Mouse (Mus musculus): Measurements from ENCODE around the gene Reep6. TPM values are rescaled to one million over a fixed set of nuclear protein-coding genes. Genes with fewer than 3 reads are reported as not detected.

Gene Reep6
- polyA plus RNA-seq, 1 experiment from 2014 or later, result 7.0 TPM

- peak; percentile 99 for DNase-seq (ENCODE audit: low spot score)
- ATAC-seq (replicated peaks; ENCODE audit: low FRiP score), result peak; percentile 80
- Histone ChIP-seq H3K27ac (ENCODE audit: low read depth, low read length) (peak within 1 kb of the TSS; percentile 86), H3K9me3 (ENCODE audit: control insufficient read depth, low read length) (no peaks in the 10 kb centered on the region), H3K4me1 (replicated peaks; ENCODE audit: control insufficient read depth, insufficient read depth, low read length) (peaks cover 21% of the 10 kb centered on the region), H3K27me3 (ENCODE audit: control insufficient read depth, insufficient read depth, low read length) (0 out of 2 replicates have a peak, but pooled peaks cover under 1% of the 10 kb centered on the region), H3K36me3 (ENCODE audit: control insufficient read depth, insufficient read depth, low read length) (peaks cover 11% of the 10 kb centered on the region), H3K4me3 (ENCODE audit: low read depth, low read length) (peak within 1 kb of the TSS; percentile 95), H3K9ac (ENCODE audit: low read length) (peak within 1 kb of the TSS; percentile 99), H3K4me2 (ENCODE audit: low read depth, low read length, severe bottlenecking) (peak within 1 kb of the TSS; percentile 100)
- WGBS, result under 1% methylated on average over 72 of the region's 72 CpGs
These were observed 37.3 kb upstream of the Reep6 start, which contains the start of gene Rps15 for GRCm38 (mm10) chr10:80292251-80293146. Gene Rps15 (plus strand): TSS chr10:80292453.

- no peaks in the 10 kb centered on the region for H3K9me3 ChIP-seq (ENCODE audit: control insufficient read depth, low read length)
- H3K4me3 ChIP-seq (ENCODE audit: low read depth, low read length), result peak overlapping the region; percentile 95
- no peak for DNase-seq (ENCODE audit: low spot score)
- peak overlapping the region; percentile 86; the same call in 1 of the 2 replicates for H3K27ac ChIP-seq (ENCODE audit: low read depth, low read length)
- ATAC-seq (replicated peaks; ENCODE audit: low FRiP score), result no peak
- H3K4me1 ChIP-seq (replicated peaks; ENCODE audit: control insufficient read depth, insufficient read depth, low read length), result peaks cover 26% of the 10 kb centered on the region
- 23% methylated on average over 13 of the region's 14 CpGs for WGBS
- H3K4me2 ChIP-seq (ENCODE audit: low read depth, low read length, severe bottlenecking), result peak overlapping the region; percentile 100
- H3K36me3 ChIP-seq (ENCODE audit: control insufficient read depth, insufficient read depth, low read length), result peaks cover 11% of the 10 kb centered on the region
- H3K27me3 ChIP-seq (ENCODE audit: control insufficient read depth, insufficient read depth, low read length), result 0 out of 2 replicates have a peak, but pooled peaks cover 2% of the 10 kb centered on the region
- H3K9ac ChIP-seq (ENCODE audit: low read length), result peak overlapping the region; percentile 99
These were observed 36.4 kb upstream of the Reep6 start for GRCm38 (mm10) chr10:80293325-80293724.

- Histone ChIP-seq H3K4me1 (replicated peaks; ENCODE audit: control insufficient read depth, insufficient read depth, low read length) (peaks cover 31% of the 10 kb centered on the region), H3K36me3 (ENCODE audit: control insufficient read depth, insufficient read depth, low read length) (peaks cover 11% of the 10 kb centered on the region), H3K27me3 (ENCODE audit: control insufficient read depth, insufficient read depth, low read length) (0 out of 2 replicates have a peak, but pooled peaks cover 2% of the 10 kb centered on the region), H3K9ac (ENCODE audit: low read length) (0 out of 2 replicates have a peak overlapping the region, but pooled peaks have one; percentile 3), H3K4me3 (ENCODE audit: low read depth, low read length) (no peak overlapping the region), H3K27ac (ENCODE audit: low read depth, low read length) (no peak overlapping the region), H3K9me3 (ENCODE audit: control insufficient read depth, low read length) (no peaks in the 10 kb centered on the region), H3K4me2 (ENCODE audit: low read depth, low read length, severe bottlenecking) (no peak overlapping the region)
- WGBS, result 76% methylated on average over 4 of the region's 4 CpGs
- no peak for DNase-seq (ENCODE audit: low spot score)
- ATAC-seq (replicated peaks; ENCODE audit: low FRiP score), result no peak
These were observed 35.4 kb upstream of the Reep6 start for GRCm38 (mm10) chr10:80294311-80294710.

- peaks cover 5% of the 10 kb centered on the region for H3K27me3 ChIP-seq (ENCODE audit: control insufficient read depth, insufficient read depth, low read length)
- no peak for ATAC-seq (replicated peaks; ENCODE audit: low FRiP score)
- no peak overlapping the region for H3K4me2 ChIP-seq (ENCODE audit: low read depth, low read length, severe bottlenecking)
- no peaks in the 10 kb centered on the region for H3K9me3 ChIP-seq (ENCODE audit: control insufficient read depth, low read length)
- peak overlapping the region; percentile 78 for H3K27ac ChIP-seq (ENCODE audit: low read depth, low read length)
- WGBS, result 42% methylated on average over 7 of the region's 7 CpGs
- H3K36me3 ChIP-seq (ENCODE audit: control insufficient read depth, insufficient read depth, low read length), result peaks cover 11% of the 10 kb centered on the region
- DNase-seq (ENCODE audit: low spot score), result no peak
- no peak overlapping the region for H3K4me3 ChIP-seq (ENCODE audit: low read depth, low read length)
- H3K9ac ChIP-seq (ENCODE audit: low read length), result peak overlapping the region; percentile 54; the same call in 1 of the 2 replicates
- H3K4me1 ChIP-seq (replicated peaks; ENCODE audit: control insufficient read depth, insufficient read depth, low read length), result peaks cover 36% of the 10 kb centered on the region
These were observed 34.9 kb upstream of the Reep6 start for GRCm38 (mm10) chr10:80294788-80295303.

- peak; percentile 38 for ATAC-seq (replicated peaks; ENCODE audit: low FRiP score)
- H3K9me3 ChIP-seq (ENCODE audit: control insufficient read depth, low read length), result no peaks in the 10 kb centered on the region
- peaks cover 11% of the 10 kb centered on the region for H3K36me3 ChIP-seq (ENCODE audit: control insufficient read depth, insufficient read depth, low read length)
- under 1% methylated on average over 26 of the region's 26 CpGs for WGBS
- peak within 1 kb of the TSS; percentile 54 for H3K9ac ChIP-seq (ENCODE audit: low read length)
- peaks cover 44% of the 10 kb centered on the region for H3K4me1 ChIP-seq (replicated peaks; ENCODE audit: control insufficient read depth, insufficient read depth, low read length)
- H3K27ac ChIP-seq (ENCODE audit: low read depth, low read length), result peak within 1 kb of the TSS; percentile 78
- H3K27me3 ChIP-seq (ENCODE audit: control insufficient read depth, insufficient read depth, low read length), result peaks cover 5% of the 10 kb centered on the region
- DNase-seq (ENCODE audit: low spot score), result peak; percentile 89
- peak within 1 kb of the TSS; percentile 35 for H3K4me3 ChIP-seq (ENCODE audit: low read depth, low read length)
- peak within 1 kb of the TSS; percentile 55 for H3K4me2 ChIP-seq (ENCODE audit: low read depth, low read length, severe bottlenecking)
These were observed 33.9 kb upstream of the Reep6 start, which contains the start of gene Apc2 for GRCm38 (mm10) chr10:80295618-80296425. Gene Apc2 (plus strand): TSS chr10:80295977.

- ATAC-seq (replicated peaks; ENCODE audit: low FRiP score) (no peak), DNase-seq (ENCODE audit: low spot score) (no peak)
- Histone ChIP-seq H3K4me3 (ENCODE audit: low read depth, low read length) (peak overlapping the region; percentile 35; the same call in 1 of the 2 replicates), H3K27me3 (ENCODE audit: control insufficient read depth, insufficient read depth, low read length) (peaks cover 5% of the 10 kb centered on the region), H3K27ac (ENCODE audit: low read depth, low read length) (peak overlapping the region; percentile 78; the same call in 1 of the 2 replicates), H3K4me2 (ENCODE audit: low read depth, low read length, severe bottlenecking) (peak overlapping the region; percentile 55), H3K36me3 (ENCODE audit: control insufficient read depth, insufficient read depth, low read length) (peaks cover 11% of the 10 kb centered on the region), H3K4me1 (replicated peaks; ENCODE audit: control insufficient read depth, insufficient read depth, low read length) (peaks cover 49% of the 10 kb centered on the region), H3K9ac (ENCODE audit: low read length) (peak overlapping the region; percentile 54), H3K9me3 (ENCODE audit: control insufficient read depth, low read length) (no peaks in the 10 kb centered on the region)
- 84% methylated on average over 5 of the region's 5 CpGs for WGBS
These were observed 32.9 kb upstream of the Reep6 start for GRCm38 (mm10) chr10:80296824-80297223.

GRCm38 (mm10) chr10:80297526-80298133 lies 32.1 kb upstream of the Reep6 start:
- no peak for DNase-seq (ENCODE audit: low spot score)

More at GRCm38 (mm10) chr10:80297526-80298133, 32.1 kb upstream of the Reep6 start:
- Histone ChIP-seq H3K9me3 (ENCODE audit: control insufficient read depth, low read length) (no peaks in the 10 kb centered on the region), H3K4me2 (ENCODE audit: low read depth, low read length, severe bottlenecking) (no peak overlapping the region), H3K9ac (ENCODE audit: low read length) (peak overlapping the region; percentile 21), H3K36me3 (ENCODE audit: control insufficient read depth, insufficient read depth, low read length) (peaks cover 14% of the 10 kb centered on the region), H3K4me1 (replicated peaks; ENCODE audit: control insufficient read depth, insufficient read depth, low read length) (peaks cover 56% of the 10 kb centered on the region), H3K4me3 (ENCODE audit: low read depth, low read length) (no peak overlapping the region), H3K27ac (ENCODE audit: low read depth, low read length) (no peak overlapping the region), H3K27me3 (ENCODE audit: control insufficient read depth, insufficient read depth, low read length) (peaks cover 5% of the 10 kb centered on the region)
- 79% methylated on average over 8 of the region's 8 CpGs for WGBS
- ATAC-seq (replicated peaks; ENCODE audit: low FRiP score), result no peak

Data from forebrain, embryonic 11.5 days (tissue).